Mouse (Mus musculus) sigmoid colon, adult 10 weeks (tissue): ENCODE results near the gene Npdc1. TPM values are rescaled to one million over a fixed set of nuclear protein-coding genes. Genes with fewer than 3 reads are reported as not detected.

Experiments used
- polyA plus RNA-seq: library from polyadenylated mRNA; stranded (reverse); fragments of 350-450 nt; fragmentation: Illumina TruSeq; extraction: RNeasy Lipid Tissue Mini Kit (QIAGEN cat#74804); gene quantifications from one replicate; pipeline ENCODE4 v1.2.3, GENCODE M21; 2014; ENCODE audit warnings: low read depth, low replicate concordance

Npdc1 gene
- 9.3 TPM for polyA plus RNA-seq

GRCm38 (mm10) chr2:25399051-25399450 lies at the start of gene Npdc1:
Gene Npdc1, plus strand, starts transcription at chr2:25399351.

GRCm38 (mm10) chr2:25356208-25357079 lies 42.7 kb upstream of the Npdc1 start, which contains the start of gene Dpp7:
Gene Dpp7, minus strand, starts transcription at chr2:25356359.

DNA sequence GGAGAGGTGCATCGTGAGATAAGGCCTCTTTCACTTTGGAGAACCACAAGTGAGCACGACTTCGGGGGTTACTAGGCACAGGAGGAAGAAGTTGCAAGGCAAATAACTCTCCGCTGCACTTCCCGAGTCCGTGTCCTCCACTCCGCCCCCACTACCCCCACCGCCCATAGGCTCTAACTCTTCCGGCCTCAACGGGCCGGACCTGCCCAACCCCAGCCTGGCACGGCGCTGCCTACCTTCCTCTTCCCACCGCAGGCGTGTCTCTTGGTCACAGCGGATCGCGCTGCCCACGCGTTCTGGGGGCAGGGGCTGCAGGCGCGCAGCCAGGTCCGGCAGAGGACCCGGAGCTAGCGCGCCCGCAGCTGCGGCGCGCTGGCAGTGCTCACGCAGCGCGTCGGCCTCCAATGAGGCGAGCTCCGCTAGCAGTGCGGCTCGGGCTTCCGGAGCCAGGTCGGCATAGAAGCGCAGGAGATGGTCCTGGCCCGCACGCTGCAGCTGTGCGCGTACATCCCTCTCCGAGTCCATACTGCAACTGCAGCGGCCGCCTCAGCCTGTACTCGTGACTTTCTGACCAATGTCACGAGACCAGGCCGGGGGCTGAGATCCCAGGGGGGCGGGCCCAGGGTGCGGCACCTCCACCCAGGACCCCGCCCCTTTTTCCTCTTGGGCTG lies 33.9 kb upstream of the Npdc1 start, which contains the start of gene Uap1l1:
Gene Uap1l1 (minus strand): TSS at position 592 of the 671 bp plus-strand sequence.

GRCm38 (mm10) chr2:25371764-25372643 lies 27.1 kb upstream of the Npdc1 start, which contains the start of gene Sapcd2:
Gene Sapcd2, plus strand, starts transcription at chr2:25372321.

GRCm38 (mm10) chr2:25395721-25396596 lies 3.2 kb upstream of the Npdc1 start, which contains the start of gene Entpd2:
Gene Entpd2, plus strand, starts transcription at chr2:25395874.

GRCm38 (mm10) chr2:25422587-25423410 lies 23.6 kb downstream of the Npdc1 start, which contains the start of gene Fut7:
Gene Fut7, plus strand, starts transcription at chr2:25423267.

DNA sequence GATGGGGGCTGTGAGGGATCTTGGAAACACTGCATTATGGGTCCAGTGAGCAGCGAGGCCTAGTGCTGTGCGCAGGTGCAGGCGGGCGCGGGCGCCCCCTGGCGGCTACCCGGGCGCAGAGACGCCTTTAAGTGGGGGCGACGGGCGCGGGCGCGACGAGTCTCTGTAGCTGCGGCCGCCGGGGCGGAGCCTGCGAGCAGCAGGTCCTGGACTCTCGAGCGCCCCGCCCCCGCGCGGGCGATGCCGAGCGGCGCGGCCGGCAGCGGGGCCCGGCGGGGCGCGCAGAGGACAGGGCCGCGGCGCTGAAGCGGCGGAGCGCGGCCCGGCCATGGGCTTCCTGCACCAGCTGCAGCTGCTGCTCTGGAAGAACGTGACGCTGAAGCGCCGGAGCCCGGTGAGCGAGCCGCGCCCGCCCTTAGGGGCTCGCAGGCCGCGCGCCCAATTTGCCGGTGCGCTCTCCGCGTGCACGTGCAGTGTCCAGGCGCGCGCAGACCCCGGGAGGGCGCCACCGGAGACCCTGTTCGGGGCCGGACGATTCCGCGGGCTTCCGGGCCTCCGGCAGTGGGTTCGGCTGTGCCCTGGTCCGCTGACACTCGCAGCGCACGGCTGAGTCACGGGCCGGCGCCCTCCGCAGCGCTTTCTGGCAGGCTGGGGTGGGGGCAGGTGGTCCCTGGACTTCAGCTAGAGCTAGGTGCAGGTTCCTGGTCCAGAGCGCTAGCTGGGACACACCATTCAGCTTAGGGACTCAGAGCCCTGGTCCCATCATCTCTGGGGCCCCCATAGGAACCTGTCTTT lies 29.5 kb downstream of the Npdc1 start, which contains the start of gene Abca2:
Gene Abca2 (plus strand): TSS at position 262 of the 795 bp plus-strand sequence.

GRCm38 (mm10) chr2:25456205-25456953 lies 57.2 kb downstream of the Npdc1 start, which contains the start of gene Clic3:
Gene Clic3, plus strand, starts transcription at chr2:25456838.

Other genes starting within 250 kb of the Npdc1 start
- 14.4 TPM for gene Nrarp, start 218.6 kb upstream of the Npdc1 start, polyA plus RNA-seq
- 3.9 TPM for gene Tor4a, start 202.5 kb upstream of the Npdc1 start, polyA plus RNA-seq
- 6.1 TPM for gene Nelfb, start 187.9 kb upstream of the Npdc1 start, polyA plus RNA-seq
- not detected for gene Stpg3, start 184.7 kb upstream of the Npdc1 start, polyA plus RNA-seq
- gene Fam166a, start 180.6 kb upstream of the Npdc1 start, polyA plus RNA-seq = not detected
- gene Tubb4b, start 174.6 kb upstream of the Npdc1 start, polyA plus RNA-seq = 58.7 TPM
- not detected for gene Slc34a3, start 165.0 kb upstream of the Npdc1 start, polyA plus RNA-seq
- not detected for gene Rnf224, start 162.6 kb upstream of the Npdc1 start, polyA plus RNA-seq
- not detected for gene Rnf208, start 157.1 kb upstream of the Npdc1 start, polyA plus RNA-seq
- gene Cysrt1, start 156.9 kb upstream of the Npdc1 start, polyA plus RNA-seq = not detected
- 0.85 TPM for gene AL732309.1, start 152.5 kb upstream of the Npdc1 start, polyA plus RNA-seq
- gene Tmem203, start 143.9 kb upstream of the Npdc1 start, polyA plus RNA-seq = 0.76 TPM
- gene Tprn, start 136.7 kb upstream of the Npdc1 start, polyA plus RNA-seq = 7.7 TPM
- 2.0 TPM for gene Ssna1, start 126.9 kb upstream of the Npdc1 start, polyA plus RNA-seq
- 9.7 TPM for gene Anapc2, start 126.9 kb upstream of the Npdc1 start, polyA plus RNA-seq
- not detected for gene Tmem210, start 111.2 kb upstream of the Npdc1 start, polyA plus RNA-seq
- 1.0 TPM for gene Lrrc26, start 109.4 kb upstream of the Npdc1 start, polyA plus RNA-seq
- 0.13 TPM for gene Grin1, start 80.2 kb upstream of the Npdc1 start, polyA plus RNA-seq
- 21.3 TPM for gene Man1b1, start 67.0 kb upstream of the Npdc1 start, polyA plus RNA-seq
- gene Dpp7, start 43.0 kb upstream of the Npdc1 start, polyA plus RNA-seq = 7.7 TPM
- 3.2 TPM for gene Uap1l1, start 33.7 kb upstream of the Npdc1 start, polyA plus RNA-seq
- gene Sapcd2, start 27.0 kb upstream of the Npdc1 start, polyA plus RNA-seq = 0.13 TPM
- 0.28 TPM for gene Entpd2, start 3.5 kb upstream of the Npdc1 start, polyA plus RNA-seq
- not detected for gene Fut7, start 23.9 kb downstream of the Npdc1 start, polyA plus RNA-seq
- 0.09 TPM for gene Abca2, start 29.4 kb downstream of the Npdc1 start, polyA plus RNA-seq
- not detected for gene Clic3, start 57.5 kb downstream of the Npdc1 start, polyA plus RNA-seq
- 2.6 TPM for gene Paxx, start 61.7 kb downstream of the Npdc1 start, polyA plus RNA-seq
- not detected for gene Ptgds, start 70.7 kb downstream of the Npdc1 start, polyA plus RNA-seq
- gene Lcn12, start 94.6 kb downstream of the Npdc1 start, polyA plus RNA-seq = not detected
- 1.5 TPM for gene Fbxw5, start 101.4 kb downstream of the Npdc1 start, polyA plus RNA-seq
- not detected for gene C8g, start 102.4 kb downstream of the Npdc1 start, polyA plus RNA-seq
- gene Traf2, start 147.6 kb downstream of the Npdc1 start, polyA plus RNA-seq = 0.95 TPM
- gene Edf1, start 158.5 kb downstream of the Npdc1 start, polyA plus RNA-seq = 2.6 TPM
- gene Mamdc4, start 175.5 kb downstream of the Npdc1 start, polyA plus RNA-seq = not detected
- gene Phpt1, start 175.9 kb downstream of the Npdc1 start, polyA plus RNA-seq = not detected
- not detected for gene Ajm1, start 182.4 kb downstream of the Npdc1 start, polyA plus RNA-seq
- 29.1 TPM for gene Rabl6, start 209.2 kb downstream of the Npdc1 start, polyA plus RNA-seq
- not detected for gene Ccdc183, start 218.3 kb downstream of the Npdc1 start, polyA plus RNA-seq
- gene Tmem141, start 222.7 kb downstream of the Npdc1 start, polyA plus RNA-seq = 3.3 TPM
- 7.5 TPM for gene Fcna, start 228.7 kb downstream of the Npdc1 start, polyA plus RNA-seq